Mouse (Mus musculus) CH12F3 (cell line): ENCODE measurements around the gene Msn.

Experiments used
- in situ Hi-C: fragments of 300-500 bp; cut with MboI; formaldehyde crosslinking; loops from 2 replicates; pipeline ENCODE4 v1.14.3; 2020; ENCODE audit warnings: low sequenced_read_pairs

Msn gene

DNA sequence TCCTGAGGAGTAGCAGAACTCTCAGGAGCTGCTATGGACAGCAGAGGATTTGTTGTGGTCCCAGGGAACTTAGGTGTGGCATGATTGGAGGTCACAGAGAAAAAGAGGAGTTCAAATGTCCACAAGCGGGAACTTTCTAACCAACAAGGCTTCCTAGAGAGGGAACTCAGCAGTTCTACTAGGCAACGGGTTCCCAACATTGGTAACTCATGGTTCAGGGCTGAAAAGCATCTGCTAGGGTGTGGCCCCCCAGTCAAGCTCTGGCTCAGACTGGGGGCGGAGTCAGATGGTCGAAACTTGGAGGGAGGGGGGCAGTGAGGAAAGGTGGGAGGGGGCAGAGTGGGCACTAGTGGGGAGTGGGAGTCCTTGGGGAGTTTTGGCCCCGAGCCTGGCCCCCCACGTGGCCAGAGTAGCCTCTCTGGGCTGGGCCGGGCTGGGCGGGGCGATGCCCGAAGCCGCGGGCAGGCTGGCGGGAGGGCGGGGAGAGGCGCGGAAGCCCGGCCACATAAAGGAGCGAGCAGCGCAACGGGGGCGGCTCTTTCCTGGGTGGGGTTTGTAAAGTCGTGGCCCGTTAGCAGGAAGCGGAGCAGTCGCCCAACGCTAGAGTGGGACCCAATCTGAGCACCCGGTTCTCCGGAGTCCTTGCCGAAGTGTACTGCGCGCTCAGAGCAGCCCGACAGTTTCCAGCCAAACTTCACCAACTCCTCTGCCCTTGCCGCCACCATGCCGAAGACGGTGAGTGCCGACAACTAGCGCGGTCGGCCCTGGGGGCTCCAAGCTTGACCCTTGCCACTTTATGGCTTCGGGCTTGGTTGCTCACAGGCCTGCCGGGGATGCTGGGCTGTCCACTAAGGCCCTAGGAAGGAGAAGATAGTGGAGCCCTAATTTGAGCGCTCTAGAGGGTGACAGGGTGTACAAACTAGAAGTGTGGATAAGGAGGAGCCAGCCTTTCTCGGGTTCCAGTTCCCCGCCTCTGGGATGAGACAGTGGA lies at the start of gene Msn:
Gene Msn (plus strand): TSS at position 534 of the 991 bp plus-strand sequence.
- in situ Hi-C loops, result no loop called here

GRCm38 (mm10) chrX:96052798-96053197 lies 43.0 kb upstream of the Msn start:
- in situ Hi-C loops, result no loop called here

GRCm38 (mm10) chrX:96077747-96078146 lies 18.1 kb upstream of the Msn start:
- in situ Hi-C loops, result no loop called here

DNA sequence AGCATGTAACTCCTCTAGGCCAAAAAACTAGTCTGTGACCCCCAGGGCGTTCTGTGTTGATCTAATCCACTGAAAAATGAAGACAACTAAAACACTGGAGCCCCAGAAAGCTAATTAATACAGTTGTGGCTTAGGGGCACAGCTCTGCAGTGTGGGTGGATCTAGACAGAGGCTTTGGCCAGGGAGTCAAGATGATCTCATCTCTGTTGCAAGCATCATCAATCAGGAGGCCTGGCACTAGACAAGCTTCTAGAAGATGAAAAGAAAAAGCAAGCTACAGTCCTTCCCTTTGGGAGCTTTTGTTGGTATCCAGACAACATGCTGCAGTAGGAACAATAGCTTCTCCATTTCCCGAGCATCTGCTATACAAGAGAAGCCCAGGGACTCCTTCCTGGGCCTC lies 9.6 kb upstream of the Msn start:
- in situ Hi-C loops, result no loop called here

DNA sequence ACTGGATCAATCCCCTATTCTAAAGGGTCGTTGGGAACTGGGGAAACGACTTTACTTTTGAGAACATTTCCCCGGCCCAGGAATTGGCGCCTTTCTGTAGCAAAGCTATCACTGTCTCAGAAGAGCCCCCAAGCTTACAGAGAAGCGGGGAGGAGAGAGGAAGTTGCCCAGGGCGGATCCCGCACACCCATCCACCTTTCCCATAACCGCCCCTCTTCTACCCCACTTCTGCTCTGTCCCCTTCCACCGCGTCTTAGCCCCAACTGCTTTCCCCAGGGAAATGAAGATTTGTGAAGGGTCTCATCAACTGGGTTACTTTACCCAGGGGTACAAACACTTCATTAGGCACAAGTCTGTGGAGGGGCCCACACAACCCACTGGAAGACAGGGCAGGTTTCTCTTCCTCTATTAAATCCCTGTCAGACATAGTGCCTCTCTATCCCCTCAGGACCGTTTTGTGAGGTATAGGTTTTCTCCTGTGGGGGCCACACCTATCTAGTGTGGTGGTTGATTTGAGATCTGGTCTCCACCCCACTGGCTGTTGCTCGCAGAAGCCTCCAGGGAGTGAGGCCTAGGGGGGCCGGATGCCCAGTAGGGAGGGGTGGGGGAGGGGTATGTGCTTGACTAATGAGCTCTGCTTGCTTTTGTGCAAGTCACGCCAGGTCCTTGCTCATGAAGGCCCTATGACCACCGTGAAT lies 820 bp downstream of the Msn start:
- in situ Hi-C loops, result no loop called here

DNA sequence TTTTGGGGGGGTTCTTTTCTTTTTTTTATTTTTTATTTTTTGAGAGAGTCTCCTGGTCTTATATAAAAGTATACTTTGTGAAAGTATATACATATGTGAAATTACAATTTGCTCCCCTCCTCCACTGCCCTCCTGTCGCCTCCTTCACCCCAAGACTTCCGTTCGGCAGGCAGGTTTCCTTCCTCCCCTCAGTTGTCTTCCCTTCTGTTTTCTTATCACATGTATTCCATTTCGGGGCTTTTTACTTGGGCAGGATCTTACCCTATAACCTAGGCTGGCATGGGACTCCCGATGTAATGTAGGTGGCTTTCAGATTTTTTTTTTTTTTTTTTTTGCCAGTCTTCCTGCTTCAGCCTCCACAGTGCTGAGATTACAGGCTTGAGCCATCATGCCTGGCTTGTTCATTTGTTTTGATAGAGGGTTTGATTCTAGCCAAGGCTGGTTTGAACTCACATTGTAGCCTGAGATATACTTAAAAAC lies 1.7 kb downstream of the Msn start:
- in situ Hi-C loops, result no loop called here

DNA sequence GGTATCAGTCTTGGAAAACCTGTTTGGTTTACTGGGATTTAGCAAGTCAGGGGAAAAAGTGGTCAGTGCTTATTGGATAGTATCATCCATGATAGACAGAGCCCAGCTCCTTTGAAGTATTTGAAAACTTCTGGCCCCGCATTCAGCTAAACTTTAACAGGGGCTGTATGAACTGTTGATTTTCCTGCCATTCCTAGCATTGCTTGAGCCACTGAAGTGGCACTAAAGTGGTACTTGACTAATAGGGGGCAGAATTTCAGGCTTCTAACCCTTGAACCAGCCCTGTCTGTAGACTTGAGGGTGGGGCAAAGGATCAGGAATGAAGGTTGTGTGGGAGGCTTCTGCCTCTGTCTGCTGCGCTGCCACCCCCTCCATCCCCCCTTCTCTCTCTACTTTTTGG lies 3.2 kb downstream of the Msn start:
- in situ Hi-C loops, result no loop called here

GRCm38 (mm10) chrX:96107427-96108291 lies 11.8 kb downstream of the Msn start:
- in situ Hi-C loops, result no loop called here

- in situ Hi-C loops, result no loop called here
These were observed 17.3 kb downstream of the Msn start for GRCm38 (mm10) chrX:96113106-96113634.

GRCm38 (mm10) chrX:96115501-96115900 lies 19.7 kb downstream of the Msn start:
- in situ Hi-C loops, result no loop called here

DNA sequence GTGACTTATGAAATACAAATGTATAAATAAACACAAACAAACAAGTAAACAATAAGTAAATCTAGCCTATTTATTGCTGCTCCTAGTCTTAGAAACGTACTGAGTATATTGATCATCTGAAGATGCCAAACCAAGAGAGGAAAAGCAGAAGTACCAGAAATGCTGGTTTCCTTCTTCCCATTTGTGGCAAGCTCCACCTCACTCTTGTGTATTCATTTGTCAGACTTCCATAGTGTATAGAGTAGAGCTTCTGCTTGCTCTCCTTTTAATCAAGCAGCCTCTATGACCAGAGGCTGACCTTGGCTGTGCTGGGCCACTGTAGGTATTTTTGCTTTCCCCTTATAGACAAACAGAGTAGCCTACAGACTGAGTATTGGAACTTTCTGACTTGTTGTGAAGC lies 21.5 kb downstream of the Msn start:
- in situ Hi-C loops, result no loop called here

- in situ Hi-C loops, result no loop called here
These were observed 24.2 kb downstream of the Msn start for GRCm38 (mm10) chrX:96119997-96120396.

DNA sequence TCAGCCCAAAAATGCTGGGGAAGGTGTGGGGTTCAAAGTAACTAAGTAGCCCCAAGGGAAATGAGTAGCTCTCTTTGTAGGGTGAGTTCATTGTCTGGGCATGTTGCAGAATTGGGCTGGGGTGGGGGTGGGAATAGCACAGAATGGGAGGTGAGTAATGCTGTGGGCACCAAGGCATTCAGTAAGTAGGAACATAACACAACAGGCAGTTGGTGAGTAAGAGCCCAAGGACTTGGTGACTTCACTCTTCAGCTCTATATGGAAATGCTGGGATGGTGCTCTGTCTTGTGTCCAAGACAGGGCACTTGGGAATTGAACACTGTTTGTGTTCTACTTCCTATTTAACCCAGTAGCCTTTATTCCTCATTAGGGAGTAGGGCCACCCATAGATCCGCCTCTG lies 26.1 kb downstream of the Msn start:
- in situ Hi-C loops, result no loop called here

- in situ Hi-C loops, result loop anchor here (25.0 kb wide), 1 partner anchor 115 kb away; no protein-coding TSS in a partner anchor
These were observed 31.0 kb downstream of the Msn start for GRCm38 (mm10) chrX:96126803-96127202.

DNA sequence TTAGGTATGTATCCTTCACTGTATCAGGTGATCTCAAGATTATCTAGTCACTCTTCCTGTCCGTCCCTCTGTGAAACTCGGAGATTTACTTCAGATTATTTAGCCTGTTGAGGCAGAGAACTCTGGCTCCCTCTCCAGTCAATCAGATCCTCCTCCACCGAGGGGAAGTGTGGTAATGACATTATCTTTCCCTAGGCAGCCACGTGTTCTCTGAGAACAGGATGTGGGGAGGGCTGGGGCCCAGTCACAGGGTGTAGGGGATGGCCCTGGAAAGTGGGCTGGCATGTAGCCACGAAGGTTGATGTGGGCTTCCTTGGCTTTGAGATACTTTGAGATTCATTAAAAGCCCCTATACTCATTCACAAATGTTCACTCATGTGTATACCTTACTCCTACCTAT lies 34.3 kb downstream of the Msn start:
- in situ Hi-C loops, result loop anchor here (25.0 kb wide), 1 partner anchor 118 kb away; no protein-coding TSS in a partner anchor

GRCm38 (mm10) chrX:96130663-96131062 lies 34.8 kb downstream of the Msn start:
- in situ Hi-C loops, result loop anchor here (25.0 kb wide), 1 partner anchor 118 kb away; no protein-coding TSS in a partner anchor

DNA sequence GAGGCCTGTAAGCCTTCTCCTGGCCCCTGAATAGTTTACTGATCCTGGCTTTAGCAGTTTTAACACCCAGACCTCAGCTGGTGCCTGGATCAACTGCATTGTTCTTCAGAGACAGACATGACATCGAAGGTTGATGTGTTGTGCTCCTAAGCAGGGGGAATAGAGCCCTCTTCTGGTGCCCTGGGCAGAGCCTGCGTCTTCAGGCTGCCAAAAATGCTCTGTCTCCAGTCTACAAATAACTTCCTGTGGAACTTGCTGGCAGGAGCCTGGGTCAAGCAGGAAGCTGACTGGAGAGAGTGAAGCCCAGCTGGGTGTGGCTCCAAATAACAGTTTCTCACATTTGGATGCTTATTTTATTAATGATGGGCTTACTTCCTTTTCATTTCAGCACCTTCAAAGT lies 37.4 kb downstream of the Msn start:
- in situ Hi-C loops, result loop anchor here (25.0 kb wide), 1 partner anchor 121 kb away; no protein-coding TSS in a partner anchor

DNA sequence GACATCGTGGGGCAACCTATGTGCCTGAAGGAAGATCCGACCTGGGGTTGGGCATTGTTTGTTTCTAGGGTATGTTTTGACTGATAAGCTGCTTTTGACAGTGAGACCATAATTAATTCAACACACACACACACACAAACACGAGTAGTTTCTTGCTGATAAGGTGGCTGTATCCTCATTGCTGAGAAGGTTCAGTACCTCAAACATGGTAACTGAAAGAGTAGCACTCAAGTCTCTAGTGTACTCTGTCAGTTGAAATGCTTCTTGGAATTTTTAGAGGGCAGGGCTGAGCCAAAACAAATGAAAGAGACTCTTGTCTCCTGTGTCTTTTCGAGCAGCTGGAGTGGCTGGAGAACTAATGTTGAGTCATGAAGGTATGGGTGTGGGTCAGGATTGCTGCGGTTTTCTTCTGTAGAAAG lies 38.4 kb downstream of the Msn start:
- in situ Hi-C loops, result loop anchor here (25.0 kb wide), 1 partner anchor 122 kb away; no protein-coding TSS in a partner anchor

- in situ Hi-C loops, result loop anchor here (25.0 kb wide), 1 partner anchor 123 kb away; no protein-coding TSS in a partner anchor
These were observed 39.2 kb downstream of the Msn start for GRCm38 (mm10) chrX:96134840-96135580.
